Mouse (Mus musculus): ENCODE results near the gene Gm49383. TPM values are rescaled to one million over a fixed set of nuclear protein-coding genes. Genes with fewer than 3 reads are reported as not detected.

Gene Gm49383
- polyA plus RNA-seq, 1 experiment: not detected

DNA sequence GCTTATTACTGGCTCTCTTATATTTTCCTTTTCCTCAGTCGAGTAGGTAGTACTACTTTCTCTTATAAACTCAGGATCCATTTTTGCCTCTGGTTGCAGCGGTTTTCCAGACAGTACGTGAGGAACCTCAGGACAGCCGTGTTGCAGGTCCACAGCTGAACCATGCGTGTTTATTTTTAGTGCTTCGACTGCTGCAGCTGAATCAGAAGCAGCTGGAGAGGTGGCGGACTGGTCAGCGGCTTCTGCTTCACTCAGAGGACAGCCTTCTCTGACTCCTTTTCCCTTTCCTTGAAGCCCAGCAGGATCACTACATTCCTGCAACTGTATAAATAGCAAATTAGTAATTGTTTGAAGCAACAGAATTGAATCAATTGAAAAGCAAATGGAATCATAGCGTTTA is 6.8 kb downstream of the Gm49383 start:
- Histone ChIP-seq H3K4me1 (ENCODE audit: control insufficient read depth, insufficient read depth, low read length) (0 out of 2 replicates have a peak, but pooled peaks cover under 1% of the 10 kb centered on the region), H3K4me3 (ENCODE audit: insufficient read depth, low read depth, low read length) (no peak overlapping the region), H3K27ac (ENCODE audit: insufficient read depth, low read depth, low read length) (no peak overlapping the region)
- TF ChIP-seq CTCF (IDR thresholded peaks at IDR 0.05; ENCODE audit: insufficient read depth, low read depth, low read length): no peak
- no peak for TF ChIP-seq POLR2A (IDR thresholded peaks at IDR 0.05; ENCODE audit: insufficient read depth, low read depth, low read length)
- 87% methylated on average over 9 of the region's 9 CpGs for WGBS

DNA sequence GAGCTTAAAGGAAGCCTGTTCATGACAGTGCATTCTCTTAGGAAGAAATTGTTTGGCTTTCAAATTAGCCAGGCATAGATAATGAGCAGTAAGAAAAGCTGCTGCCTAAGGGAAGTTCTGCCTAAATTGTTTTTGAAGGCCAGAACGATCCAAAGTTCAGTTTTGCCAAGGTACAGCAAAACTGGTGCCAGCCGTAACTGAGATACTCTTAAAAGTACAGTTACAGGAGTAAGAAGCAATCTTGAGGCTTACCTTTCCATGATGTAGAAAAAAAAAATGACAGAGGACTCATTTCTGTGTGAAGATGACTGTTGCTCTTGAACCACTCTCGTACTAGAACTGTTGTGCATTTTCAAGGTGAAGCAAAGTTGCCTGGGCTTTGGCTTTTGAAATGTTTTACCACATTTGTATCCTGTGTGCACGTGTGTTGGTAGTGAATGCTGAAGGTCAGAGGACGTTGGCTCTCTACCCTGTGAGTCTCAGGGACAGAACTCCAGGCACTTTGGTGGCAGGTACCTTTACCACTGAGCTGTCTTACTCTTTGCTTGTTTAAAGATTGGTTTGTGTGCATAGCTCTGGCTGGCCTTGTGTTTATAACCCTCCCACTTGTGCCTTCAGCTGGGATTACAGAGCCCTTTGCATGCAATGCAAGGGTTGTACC is 10.0 kb downstream of the Gm49383 start:
- TF ChIP-seq CTCF (IDR thresholded peaks at IDR 0.05; ENCODE audit: insufficient read depth, low read depth, low read length) (no peak), POLR2A (IDR thresholded peaks at IDR 0.05; ENCODE audit: insufficient read depth, low read depth, low read length) (no peak)
- WGBS: 57% methylated on average over 5 of the region's 5 CpGs
- no peak overlapping the region for H3K27ac ChIP-seq (ENCODE audit: insufficient read depth, low read depth, low read length)
- 0 out of 2 replicates have a peak, but pooled peaks cover 4% of the 10 kb centered on the region for H3K4me1 ChIP-seq (ENCODE audit: control insufficient read depth, insufficient read depth, low read length)
- H3K4me3 ChIP-seq (ENCODE audit: insufficient read depth, low read depth, low read length): no peak overlapping the region

DNA sequence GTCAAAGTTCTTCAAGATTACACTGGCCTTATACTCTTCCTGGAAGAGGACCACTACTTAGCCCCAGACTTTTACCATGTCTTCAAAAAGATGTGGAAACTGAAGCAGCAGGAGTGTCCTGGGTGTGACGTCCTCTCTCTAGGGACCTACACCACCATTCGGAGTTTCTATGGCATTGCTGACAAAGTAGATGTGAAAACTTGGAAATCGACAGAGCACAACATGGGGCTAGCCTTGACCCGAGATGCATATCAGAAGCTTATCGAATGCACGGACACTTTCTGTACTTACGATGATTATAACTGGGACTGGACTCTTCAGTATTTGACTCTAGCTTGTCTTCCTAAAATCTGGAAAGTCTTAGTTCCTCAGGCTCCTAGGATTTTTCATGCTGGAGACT is 11.5 kb downstream of the Gm49383 start:
- Histone ChIP-seq H3K27ac (ENCODE audit: insufficient read depth, low read depth, low read length) (no peak overlapping the region), H3K4me1 (ENCODE audit: control insufficient read depth, insufficient read depth, low read length) (0 out of 2 replicates have a peak, but pooled peaks cover 4% of the 10 kb centered on the region), H3K4me3 (ENCODE audit: insufficient read depth, low read depth, low read length) (no peak overlapping the region)
- TF ChIP-seq CTCF (IDR thresholded peaks at IDR 0.05; ENCODE audit: insufficient read depth, low read depth, low read length): no peak
- no peak for TF ChIP-seq POLR2A (IDR thresholded peaks at IDR 0.05; ENCODE audit: insufficient read depth, low read depth, low read length)
- 68% methylated on average over 7 of the region's 7 CpGs for WGBS

DNA sequence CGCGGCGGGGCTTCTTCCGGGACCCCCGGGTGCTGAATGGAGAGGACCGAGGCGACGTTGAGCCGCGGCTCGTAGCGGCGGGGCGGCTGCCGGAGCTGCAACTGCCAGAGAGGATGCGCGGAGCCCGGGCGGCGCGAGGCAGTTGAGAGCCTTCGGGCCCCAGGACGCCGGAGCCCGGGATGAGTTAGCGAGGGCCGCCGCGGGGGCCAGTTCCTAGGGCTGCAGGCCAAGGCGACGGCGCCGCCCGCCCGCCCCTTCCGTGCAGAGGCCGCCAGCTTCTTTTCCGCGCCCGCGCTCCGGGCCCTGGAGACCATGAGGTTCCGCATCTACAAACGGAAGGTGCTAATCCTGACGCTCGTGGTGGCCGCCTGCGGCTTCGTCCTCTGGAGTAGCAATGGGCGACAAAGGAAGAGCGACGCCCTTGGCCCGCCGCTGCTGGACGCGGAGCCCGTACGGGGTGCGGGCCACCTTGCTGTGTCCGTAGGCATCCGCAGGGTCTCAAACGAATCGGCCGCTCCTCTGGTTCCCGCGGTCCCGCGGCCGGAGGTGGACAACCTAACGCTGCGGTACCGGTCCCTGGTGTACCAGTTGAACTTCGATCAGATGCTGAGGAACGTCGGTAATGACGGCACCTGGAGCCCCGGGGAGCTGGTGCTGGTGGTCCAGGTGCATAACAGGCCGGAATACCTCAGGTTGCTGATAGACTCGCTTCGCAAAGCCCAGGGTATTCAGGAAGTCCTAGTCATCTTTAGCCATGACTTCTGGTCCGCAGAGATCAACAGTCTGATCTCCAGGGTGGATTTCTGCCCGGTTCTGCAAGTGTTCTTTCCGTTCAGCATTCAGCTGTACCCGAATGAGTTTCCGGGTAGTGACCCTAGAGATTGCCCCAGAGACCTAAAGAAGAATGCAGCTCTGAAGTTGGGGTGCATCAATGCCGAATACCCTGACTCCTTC is 12.3 kb downstream of the Gm49383 start:
- Histone ChIP-seq H3K4me3 (ENCODE audit: insufficient read depth, low read depth, low read length) (peak overlapping the region; percentile 76), H3K4me1 (ENCODE audit: control insufficient read depth, insufficient read depth, low read length) (0 out of 2 replicates have a peak, but pooled peaks cover 4% of the 10 kb centered on the region), H3K27ac (ENCODE audit: insufficient read depth, low read depth, low read length) (peak overlapping the region; percentile 57; the same call in 1 of the 2 replicates)
- no peak for TF ChIP-seq POLR2A (IDR thresholded peaks at IDR 0.05; ENCODE audit: insufficient read depth, low read depth, low read length)
- no peak for TF ChIP-seq CTCF (IDR thresholded peaks at IDR 0.05; ENCODE audit: insufficient read depth, low read depth, low read length)
- under 1% methylated on average over 86 of the region's 86 CpGs for WGBS

DNA sequence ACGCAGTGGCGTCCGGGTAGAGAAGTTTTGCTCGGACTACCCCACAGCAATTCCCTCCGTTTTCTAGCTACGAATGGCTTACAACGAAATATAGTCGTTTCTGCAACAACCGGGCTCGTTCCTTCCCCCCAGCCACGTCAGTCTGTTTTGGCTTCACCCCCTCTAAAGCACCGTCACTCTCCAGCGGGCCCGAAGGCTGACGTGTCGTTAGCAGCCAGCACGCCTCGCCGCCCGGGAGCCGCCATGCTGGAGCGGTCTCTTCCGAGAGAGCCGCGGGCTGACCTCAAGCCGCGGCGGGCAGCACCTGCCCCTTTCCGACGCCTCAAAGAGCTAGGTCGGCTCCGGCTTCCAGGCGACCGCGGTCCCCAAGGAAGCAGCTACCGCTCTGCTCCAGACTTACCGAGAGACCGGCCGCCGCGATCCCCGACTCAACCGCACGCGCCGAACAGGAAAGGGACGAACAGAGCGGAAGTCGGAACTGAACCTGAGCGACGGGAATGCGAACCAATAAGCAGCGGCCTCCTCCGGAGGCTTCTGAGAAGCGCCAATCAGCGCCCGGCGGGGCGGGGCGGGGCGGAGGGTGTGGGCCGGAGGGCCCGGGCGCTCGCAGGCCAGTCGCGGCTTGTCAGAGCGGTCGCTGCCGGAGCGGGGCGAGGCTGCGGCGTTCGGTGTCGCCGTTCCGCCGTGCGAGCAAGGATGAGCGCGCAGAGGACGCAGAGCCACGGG is 13.2 kb downstream of the Gm49383 start, which contains the start of the genes Rpl36al and Mgat2:
Gene Rpl36al (minus strand): TSS at position 501 of the 726 bp plus-strand sequence.
Gene Mgat2 (plus strand): TSS at position 575 of the 726 bp plus-strand sequence.
- 0 out of 2 replicates have a peak, but pooled peaks cover 4% of the 10 kb centered on the region for H3K4me1 ChIP-seq (ENCODE audit: control insufficient read depth, insufficient read depth, low read length)
- TF ChIP-seq CTCF (IDR thresholded peaks at IDR 0.05; ENCODE audit: insufficient read depth, low read depth, low read length) (no peak), POLR2A (IDR thresholded peaks at IDR 0.05; ENCODE audit: insufficient read depth, low read depth, low read length) (peak; percentile 96)
- under 1% methylated on average over 84 of the region's 84 CpGs for WGBS
- H3K27ac ChIP-seq (ENCODE audit: insufficient read depth, low read depth, low read length): peak within 1 kb of the TSS; percentile 69
- peak within 1 kb of the TSS; percentile 89 for H3K4me3 ChIP-seq (ENCODE audit: insufficient read depth, low read depth, low read length)

DNA sequence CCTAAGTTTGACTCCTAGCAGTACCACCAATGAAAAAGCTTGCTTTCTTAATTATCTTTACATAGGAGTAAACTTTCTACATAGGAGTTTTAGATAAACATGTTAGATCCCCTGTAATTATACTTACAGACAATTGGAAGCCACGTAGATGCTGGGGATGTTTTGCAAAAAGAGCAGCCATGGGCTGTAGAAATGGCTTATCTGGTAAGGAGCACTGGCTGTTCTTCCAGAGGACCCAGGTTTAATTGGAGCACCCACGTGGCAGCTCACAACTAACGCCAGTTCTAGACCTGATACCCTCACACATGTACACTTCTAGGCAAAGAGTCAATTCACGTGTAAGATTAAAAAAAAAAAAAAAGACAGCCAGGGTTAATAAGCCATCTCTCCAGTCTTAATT is 15.1 kb downstream of the Gm49383 start:
- WGBS: 81% methylated on average over 4 of the region's 4 CpGs
- TF ChIP-seq POLR2A (IDR thresholded peaks at IDR 0.05; ENCODE audit: insufficient read depth, low read depth, low read length) (no peak), CTCF (IDR thresholded peaks at IDR 0.05; ENCODE audit: insufficient read depth, low read depth, low read length) (no peak)
- H3K4me3 ChIP-seq (ENCODE audit: insufficient read depth, low read depth, low read length): no peak overlapping the region
- H3K4me1 ChIP-seq (ENCODE audit: control insufficient read depth, insufficient read depth, low read length): 0 out of 2 replicates have a peak, but pooled peaks cover 4% of the 10 kb centered on the region
- H3K27ac ChIP-seq (ENCODE audit: insufficient read depth, low read depth, low read length): no peak overlapping the region

DNA sequence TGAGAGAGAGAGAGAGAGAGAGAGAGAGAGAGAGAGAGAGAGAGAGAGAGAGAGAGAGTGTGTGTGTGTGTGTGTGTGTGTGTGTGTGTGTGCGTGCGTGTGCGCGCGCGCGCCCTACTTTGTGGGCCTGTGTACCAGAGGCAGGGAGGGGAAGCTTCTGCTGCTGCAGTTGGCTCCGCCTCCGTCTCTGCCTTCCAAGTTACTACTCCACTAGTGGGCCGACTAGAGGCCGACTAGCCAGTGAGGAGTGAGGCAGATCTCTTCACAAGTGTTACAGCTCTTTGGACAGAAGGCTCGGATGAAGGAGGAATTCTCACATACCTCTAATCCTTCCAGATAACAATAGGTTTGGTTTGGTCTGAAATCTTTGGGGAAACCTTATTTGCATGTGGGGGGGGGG is 17.5 kb downstream of the Gm49383 start:
- no peak overlapping the region for H3K27ac ChIP-seq (ENCODE audit: insufficient read depth, low read depth, low read length)
- H3K4me1 ChIP-seq (ENCODE audit: control insufficient read depth, insufficient read depth, low read length): no peaks in the 10 kb centered on the region
- 75% methylated on average over 12 of the region's 12 CpGs for WGBS
- TF ChIP-seq POLR2A (IDR thresholded peaks at IDR 0.05; ENCODE audit: insufficient read depth, low read depth, low read length) (no peak), CTCF (IDR thresholded peaks at IDR 0.05; ENCODE audit: insufficient read depth, low read depth, low read length) (no peak)
- no peak overlapping the region for H3K4me3 ChIP-seq (ENCODE audit: insufficient read depth, low read depth, low read length)

DNA sequence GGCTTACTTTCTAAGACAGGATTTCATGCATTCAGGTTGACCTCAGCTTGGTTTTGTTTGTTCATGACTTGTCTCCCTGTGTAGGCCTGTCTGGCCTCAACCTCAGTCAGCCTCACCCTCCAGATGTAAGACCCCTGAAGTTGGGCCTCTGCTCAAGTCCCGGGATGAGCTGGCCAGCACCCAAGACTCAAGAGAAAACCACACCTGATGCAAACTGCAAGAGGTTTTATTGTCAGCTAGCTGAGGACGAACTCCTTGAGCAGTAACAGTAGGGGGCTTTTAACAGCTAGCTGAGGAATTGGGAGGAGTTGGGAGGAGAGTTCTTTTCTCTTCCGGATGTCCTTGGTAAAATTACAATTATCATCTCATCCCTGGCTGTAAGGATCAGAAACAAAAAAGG is 19.4 kb downstream of the Gm49383 start:
- Histone ChIP-seq H3K4me3 (ENCODE audit: insufficient read depth, low read depth, low read length) (no peak overlapping the region), H3K4me1 (ENCODE audit: control insufficient read depth, insufficient read depth, low read length) (no peaks in the 10 kb centered on the region), H3K27ac (ENCODE audit: insufficient read depth, low read depth, low read length) (no peak overlapping the region)
- 31% methylated on average over 3 of the region's 3 CpGs for WGBS
- no peak for TF ChIP-seq CTCF (IDR thresholded peaks at IDR 0.05; ENCODE audit: insufficient read depth, low read depth, low read length)
- TF ChIP-seq POLR2A (IDR thresholded peaks at IDR 0.05; ENCODE audit: insufficient read depth, low read depth, low read length): no peak
